Mouse (Mus musculus) midbrain, embryonic 14.5 days (tissue): ENCODE measurements at regions not wholly inside any gene's neighbourhood (a gene's known extent, or its start where the extent isn't known, plus 50 kb on each side); places are given as distances from the start of the nearest gene placed in this dataset.

Experiments used
- ATAC-seq: fragments of 200-750 bp; cut with Nextera tagmentation; 2 replicates; pipeline ENCODE4 v1.8.0; 2017; ENCODE audit warnings: moderate number of reproducible peaks, moderate library complexity; ENCODE audit not compliant: low FRiP score, low TSS enrichment
- DNase-seq: peaks from one replicate; pipeline ENCODE4 v3.0.0-alpha.2; 2015
- H3K27ac ChIP-seq: fragments of 300-500 bp; sonication (generic); replicated peaks from 2 replicates; pipeline ENCODE4 v1.5.1; 2014; ENCODE audit warnings: mild to moderate bottlenecking, low read depth, low read length, moderate library complexity
- H3K27me3 ChIP-seq: fragments of 300-500 bp; sonication (generic); 2 replicates; pipeline ENCODE4 v1.6.1; 2014; ENCODE audit warnings: low read length, control low read depth, mixed read lengths; ENCODE audit not compliant: control insufficient read depth, insufficient read depth
- H3K36me3 ChIP-seq: fragments of 300-500 bp; sonication (generic); 2 replicates; pipeline ENCODE4 v1.6.1; 2014; ENCODE audit warnings: low read length, control low read depth; ENCODE audit not compliant: control insufficient read depth, insufficient read depth
- H3K4me1 ChIP-seq: fragments of 300-500 bp; sonication (generic); 2 replicates; pipeline ENCODE4 v1.6.1; 2014; ENCODE audit warnings: mild to moderate bottlenecking, antibody characterized with exemption, low read length, control low read depth; ENCODE audit not compliant: control insufficient read depth, insufficient read depth
- H3K4me2 ChIP-seq: fragments of 300-500 bp; sonication (generic); 2 replicates; pipeline ENCODE4 v1.6.1; 2014; ENCODE audit warnings: mild to moderate bottlenecking, low read length, moderate library complexity
- H3K4me3 ChIP-seq: fragments of 300-500 bp; sonication (generic); replicated peaks from 2 replicates; pipeline ENCODE4 v1.5.1; 2014; ENCODE audit warnings: low read depth, low read length
- H3K9ac ChIP-seq: fragments of 300-500 bp; sonication (generic); replicated peaks from 2 replicates; pipeline ENCODE4 v1.6.1; 2014; ENCODE audit warnings: mild to moderate bottlenecking, low read length, moderate library complexity
- H3K9me3 ChIP-seq: fragments of 300-500 bp; sonication (generic); 2 replicates; pipeline ENCODE4 v1.6.1; 2016; ENCODE audit warnings: low read length, control low read depth, mixed read lengths; ENCODE audit not compliant: control insufficient read depth
- WGBS: fragments of 180-500 bp; shearing (Covaris S2); extraction: QIAGEN DNeasy Blood & Tissue Kit; methylation state at CpG from one replicate; pipeline ENCODE4 v1.1.7; 2014; 5-methylcytosine and 5-hydroxymethylcytosine counted together

- Histone ChIP-seq H3K9ac (no peak overlapping the region), H3K36me3 (no peaks in the 10 kb centered on the region), H3K27me3 (no peaks in the 10 kb centered on the region), H3K9me3 (no peaks in the 10 kb centered on the region), H3K4me2 (no peak overlapping the region), H3K27ac (no peak overlapping the region), H3K4me3 (no peak overlapping the region), H3K4me1 (no peaks in the 10 kb centered on the region)
- DNase-seq (no peak), ATAC-seq (no peak)
- 98% methylated on average over 3 of the region's 3 CpGs for WGBS
These were observed 79.8 kb upstream of the Pabpc6 start for GRCm38 (mm10) chr17:9749301-9749700.

- no peaks in the 10 kb centered on the region for H3K9me3 ChIP-seq
- whole genome bisulfite sequencing: 94% methylated on average over 2 of the region's 2 CpGs
- no peaks in the 10 kb centered on the region for H3K4me1 ChIP-seq
- no peak for DNase-seq
- H3K27me3 ChIP-seq: no peaks in the 10 kb centered on the region
- H3K36me3 ChIP-seq: no peaks in the 10 kb centered on the region
- H3K27ac ChIP-seq: no peak overlapping the region
- no peak for ATAC-seq
- no peak overlapping the region for H3K4me3 ChIP-seq
- H3K4me2 ChIP-seq: no peak overlapping the region
- no peak overlapping the region for H3K9ac ChIP-seq
These were observed 78.4 kb upstream of the Pabpc6 start for GRCm38 (mm10) chr17:9747893-9748292.

GRCm38 (mm10) chr17:9743342-9743741 lies 73.8 kb upstream of the Pabpc6 start:
- Histone ChIP-seq H3K4me1 (no peaks in the 10 kb centered on the region), H3K4me3 (no peak overlapping the region)
- WGBS: 94% methylated on average over 5 of the region's 5 CpGs

GRCm38 (mm10) chr17:9741321-9741720 lies 71.8 kb upstream of the Pabpc6 start:
- no peaks in the 10 kb centered on the region for H3K27me3 ChIP-seq
- no peak overlapping the region for H3K4me3 ChIP-seq
- H3K27ac ChIP-seq: no peak overlapping the region
- ATAC-seq: no peak
- no peaks in the 10 kb centered on the region for H3K9me3 ChIP-seq
- H3K9ac ChIP-seq: no peak overlapping the region
- no peak for DNase-seq
- no peaks in the 10 kb centered on the region for H3K36me3 ChIP-seq
- no peaks in the 10 kb centered on the region for H3K4me1 ChIP-seq
- H3K4me2 ChIP-seq: no peak overlapping the region
- 85% methylated on average over 5 of the region's 5 CpGs for WGBS

More at GRCm38 (mm10) chr17:9743342-9743741, 73.8 kb upstream of the Pabpc6 start:
- no peak overlapping the region for H3K4me2 ChIP-seq
- H3K9ac ChIP-seq: no peak overlapping the region
- no peak for DNase-seq
- no peak overlapping the region for H3K27ac ChIP-seq
- ATAC-seq: no peak
- H3K9me3 ChIP-seq: no peaks in the 10 kb centered on the region
- H3K27me3 ChIP-seq: no peaks in the 10 kb centered on the region
- no peaks in the 10 kb centered on the region for H3K36me3 ChIP-seq

GRCm38 (mm10) chr17:9729020-9729419 lies 59.5 kb upstream of the Pabpc6 start:
- DNase-seq: no peak
- ATAC-seq: no peak
- Histone ChIP-seq H3K36me3 (no peaks in the 10 kb centered on the region), H3K4me3 (no peak overlapping the region), H3K9me3 (no peaks in the 10 kb centered on the region), H3K4me1 (no peaks in the 10 kb centered on the region), H3K4me2 (no peak overlapping the region), H3K27ac (no peak overlapping the region), H3K27me3 (no peaks in the 10 kb centered on the region), H3K9ac (no peak overlapping the region)
- WGBS: 95% methylated on average over 3 of the region's 3 CpGs

GRCm38 (mm10) chr17:9725704-9726469 lies 56.4 kb upstream of the Pabpc6 start:
- Histone ChIP-seq H3K9ac (no peak overlapping the region), H3K4me3 (no peak overlapping the region), H3K4me2 (no peak overlapping the region), H3K27ac (peak overlapping the region; percentile 60; the same call in 1 of the 2 replicates), H3K36me3 (no peaks in the 10 kb centered on the region), H3K9me3 (no peaks in the 10 kb centered on the region), H3K4me1 (0 out of 2 replicates have a peak, but pooled peaks cover 3% of the 10 kb centered on the region), H3K27me3 (no peaks in the 10 kb centered on the region)
- DNase-seq: peak; percentile 62
- ATAC-seq: peak; percentile 82
- WGBS: 10% methylated on average over 10 of the region's 10 CpGs

GRCm38 (mm10) chr17:9723484-9723883 lies 54.0 kb upstream of the Pabpc6 start:
- H3K4me2 ChIP-seq: no peak overlapping the region
- DNase-seq (peak; percentile 70), ATAC-seq (no peak)
- H3K9me3 ChIP-seq: no peaks in the 10 kb centered on the region
- no peaks in the 10 kb centered on the region for H3K27me3 ChIP-seq
- no peaks in the 10 kb centered on the region for H3K36me3 ChIP-seq
- H3K9ac ChIP-seq: no peak overlapping the region
- H3K27ac ChIP-seq: no peak overlapping the region
- H3K4me3 ChIP-seq: no peak overlapping the region
- WGBS: 15% methylated on average over 4 of the region's 4 CpGs
- 0 out of 2 replicates have a peak, but pooled peaks cover 3% of the 10 kb centered on the region for H3K4me1 ChIP-seq

GRCm38 (mm10) chr17:9722709-9723108 lies 53.2 kb upstream of the Pabpc6 start:
- H3K4me1 ChIP-seq: 0 out of 2 replicates have a peak, but pooled peaks cover 3% of the 10 kb centered on the region
- no peak overlapping the region for H3K9ac ChIP-seq
- H3K36me3 ChIP-seq: no peaks in the 10 kb centered on the region
- 1% methylated on average over 4 of the region's 4 CpGs for WGBS
- DNase-seq (peak; percentile 44), ATAC-seq (no peak)
- no peak overlapping the region for H3K4me3 ChIP-seq
- H3K9me3 ChIP-seq: no peaks in the 10 kb centered on the region
- H3K27me3 ChIP-seq: no peaks in the 10 kb centered on the region
- H3K27ac ChIP-seq: no peak overlapping the region
- H3K4me2 ChIP-seq: no peak overlapping the region
